Mouse (Mus musculus) cerebellum, adult 2 months (tissue): ENCODE data around the gene Itln1.

Source experiments
- CTCF ChIP-seq: fragments of 200-500 bp; IDR thresholded peaks from 2 replicates; pipeline ENCODE4 v1.5.1; 2011; ENCODE audit warnings: low read depth, mild to moderate bottlenecking, control low read depth, low read length, moderate library complexity, borderline replicate concordance; ENCODE audit not compliant: insufficient read depth
- POLR2A ChIP-seq: fragments of 200-500 bp; IDR thresholded peaks from 2 replicates; pipeline ENCODE4 v1.6.1; 2011; ENCODE audit warnings: low read length, control low read depth, borderline replicate concordance; ENCODE audit not compliant: insufficient read depth

- peak; percentile 85 for TF ChIP-seq CTCF
- TF ChIP-seq POLR2A: no peak
Observed at GRCm38 (mm10) chr1:171478968-171479367, 56.1 kb downstream of the Itln1 start.
